Mouse (Mus musculus): ENCODE results near the gene Slc44a1.

Slc44a1 gene

DNA sequence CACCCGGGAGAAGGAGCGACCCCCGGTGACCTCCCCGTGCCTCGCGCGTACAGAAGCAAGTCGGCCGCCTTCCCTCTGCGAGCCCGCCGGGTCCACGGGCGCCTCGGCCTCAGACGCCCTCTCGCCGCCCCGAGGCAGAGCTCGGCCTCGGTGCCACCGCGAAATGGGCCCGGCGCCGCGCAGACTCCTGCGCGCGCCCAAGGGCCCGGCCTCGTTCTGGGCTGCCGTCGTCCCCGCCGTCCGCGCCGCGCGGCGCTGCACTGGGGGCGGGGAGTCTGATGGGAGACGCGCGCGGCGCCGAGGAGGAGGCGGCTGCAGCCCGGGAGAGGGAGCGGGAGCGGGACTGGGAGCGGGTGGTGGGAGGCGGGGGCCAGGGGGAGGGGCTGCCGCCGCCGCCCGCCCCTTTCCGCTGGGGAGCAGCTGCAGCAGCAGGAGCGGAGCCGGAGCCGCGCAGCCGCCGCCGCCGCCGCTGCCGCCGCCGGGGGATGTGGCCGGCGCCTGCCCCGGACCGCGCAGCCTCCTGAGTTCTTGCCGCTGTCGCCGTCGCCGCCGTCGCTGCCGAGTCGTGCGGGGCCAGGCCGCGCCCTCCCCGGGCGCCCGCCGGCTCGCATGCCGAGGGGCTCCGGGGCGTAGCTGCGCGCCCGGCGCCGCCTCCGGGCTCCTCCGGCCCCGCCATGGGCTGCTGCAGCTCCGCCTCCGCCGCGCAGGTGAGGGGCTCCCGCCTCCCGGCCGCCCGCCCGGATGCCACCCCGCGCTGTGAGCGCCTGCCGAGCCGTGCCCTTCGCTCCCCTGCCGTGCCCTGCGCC lies at the start of gene Slc44a1:
TSS of gene Slc44a1 (plus strand) at position 404 of the 806 bp plus-strand sequence.
- peak; percentile 89 for DNase-seq (ENCODE audit: low read depth, low spot score)

DNA sequence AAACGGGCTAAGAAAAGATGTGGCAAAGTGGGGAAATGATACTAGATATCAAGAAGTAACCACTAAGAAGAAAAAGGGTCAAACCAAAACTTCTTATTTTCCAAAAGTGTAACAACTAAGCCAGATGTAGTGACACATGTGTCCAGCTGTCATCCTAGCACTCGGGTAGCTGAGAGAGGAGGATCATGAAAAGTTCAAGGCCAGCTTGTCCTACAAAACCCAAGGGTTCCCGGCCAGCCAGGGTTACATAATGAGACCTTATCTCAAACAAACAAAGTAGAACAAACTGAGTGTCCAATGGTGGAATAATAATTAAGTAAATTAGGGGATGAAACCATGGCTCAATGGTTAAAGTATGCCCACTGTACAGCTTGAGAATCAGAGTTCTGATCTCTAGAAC lies 45.2 kb upstream of the Slc44a1 start:
- no peak for DNase-seq (ENCODE audit: low read depth, low spot score)

DNA sequence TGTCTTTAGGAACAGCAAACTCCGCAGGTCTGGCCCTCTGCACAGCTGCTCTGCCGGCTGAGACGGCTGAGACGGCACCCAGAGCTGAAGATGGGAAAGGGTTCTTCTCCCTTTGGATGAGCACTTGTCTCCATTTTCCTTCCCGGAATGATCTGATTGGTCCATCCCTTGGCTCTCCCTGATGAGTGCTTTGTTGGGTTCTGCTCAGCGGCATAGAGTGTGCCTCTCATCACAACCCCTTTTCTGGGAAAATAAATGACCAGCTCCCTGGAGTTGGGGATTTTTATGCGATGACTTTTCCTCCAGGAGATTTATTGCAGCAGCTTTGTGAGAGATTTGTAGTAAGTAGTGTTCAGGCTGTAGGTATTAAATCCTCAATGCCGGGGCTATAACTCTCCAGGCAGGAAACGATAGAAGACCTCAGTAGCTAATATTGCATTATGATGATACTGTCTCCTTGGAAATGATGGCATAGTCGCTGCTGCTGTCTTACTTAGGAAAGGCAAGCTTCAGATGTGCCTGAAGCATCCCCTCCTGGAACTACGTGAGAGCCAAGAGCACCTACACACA lies 43.5 kb upstream of the Slc44a1 start:
- DNase-seq (ENCODE audit: low read depth, low spot score), result no peak

DNA sequence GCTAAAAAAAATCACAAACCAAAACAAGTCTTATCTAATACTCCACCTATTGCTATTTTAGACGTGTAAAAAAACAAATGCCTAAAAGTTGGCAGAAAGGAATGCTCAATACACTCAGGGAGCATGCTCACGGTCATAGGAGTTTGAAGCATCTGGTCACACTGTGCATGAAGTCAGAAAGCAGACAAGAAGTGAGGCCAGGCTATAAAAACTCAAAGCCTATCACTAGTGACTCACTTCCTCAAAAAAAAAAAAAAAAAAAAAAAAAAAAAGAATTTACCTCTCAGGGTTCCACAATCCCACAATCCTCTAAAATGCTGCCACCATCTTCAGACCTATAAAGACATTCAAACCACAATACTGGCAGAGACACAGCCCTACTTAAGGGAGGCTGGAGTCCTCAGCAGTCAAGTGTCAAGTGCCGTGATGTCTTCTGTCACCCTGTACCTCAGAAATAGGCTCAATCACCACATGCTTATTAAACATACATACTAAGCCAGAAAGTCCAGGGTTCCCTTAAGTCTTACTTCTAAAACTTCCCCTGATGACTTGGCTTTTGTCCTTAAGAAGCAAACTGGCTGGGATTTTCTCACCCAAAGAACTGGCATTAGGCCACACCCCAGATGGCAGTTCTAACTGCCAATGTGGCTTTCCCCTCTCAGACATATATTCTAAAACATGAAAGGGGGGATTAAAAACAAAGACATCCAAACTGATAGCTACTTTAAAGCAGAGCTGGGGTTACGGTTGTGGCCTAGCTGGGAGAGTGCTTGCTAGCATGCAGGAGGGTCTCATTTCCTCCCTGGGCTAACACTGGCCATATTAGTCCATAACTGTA lies 42.7 kb upstream of the Slc44a1 start:
- DNase-seq (ENCODE audit: low read depth, low spot score), result no peak

DNA sequence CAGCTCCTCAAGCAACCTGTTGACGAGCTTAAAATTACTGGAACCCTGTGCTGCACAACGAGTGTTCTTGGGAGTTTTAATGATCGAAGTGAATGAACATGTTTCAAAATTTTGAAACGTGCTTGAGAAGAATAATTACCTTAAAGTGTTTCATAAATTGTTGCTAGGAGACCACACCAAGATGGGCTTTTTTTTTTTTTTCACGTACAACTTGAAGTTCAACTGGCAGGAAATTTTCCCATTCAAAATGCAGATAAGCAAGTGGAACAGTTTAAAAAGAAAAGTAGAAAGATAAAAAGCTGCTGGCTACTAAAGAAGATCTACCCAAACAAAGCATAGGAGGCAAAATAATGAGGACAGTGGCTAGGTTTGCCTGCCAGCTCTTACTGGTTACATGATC lies 41.7 kb upstream of the Slc44a1 start:
- no peak for DNase-seq (ENCODE audit: low read depth, low spot score)

DNA sequence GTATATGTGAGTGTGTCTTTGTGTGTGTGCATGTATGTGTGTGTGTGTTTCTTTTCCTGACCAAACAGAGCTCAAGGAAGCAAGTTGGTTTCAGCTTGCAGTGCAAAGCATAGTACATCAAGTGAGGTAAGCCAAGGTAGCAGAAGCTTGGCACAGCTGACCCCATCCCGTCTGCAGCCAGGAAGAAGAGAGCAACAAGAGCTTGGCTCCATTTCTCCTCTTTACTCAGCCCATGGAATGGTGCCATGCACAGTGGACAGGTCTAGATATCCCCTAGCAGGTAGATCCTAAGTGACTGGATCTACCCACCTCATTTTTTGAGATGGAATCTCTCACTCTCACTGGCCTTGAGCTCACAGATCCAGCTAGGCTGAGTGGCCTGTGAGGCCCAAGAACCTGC lies 40.8 kb upstream of the Slc44a1 start:
- no peak for DNase-seq (ENCODE audit: low read depth, low spot score)

DNA sequence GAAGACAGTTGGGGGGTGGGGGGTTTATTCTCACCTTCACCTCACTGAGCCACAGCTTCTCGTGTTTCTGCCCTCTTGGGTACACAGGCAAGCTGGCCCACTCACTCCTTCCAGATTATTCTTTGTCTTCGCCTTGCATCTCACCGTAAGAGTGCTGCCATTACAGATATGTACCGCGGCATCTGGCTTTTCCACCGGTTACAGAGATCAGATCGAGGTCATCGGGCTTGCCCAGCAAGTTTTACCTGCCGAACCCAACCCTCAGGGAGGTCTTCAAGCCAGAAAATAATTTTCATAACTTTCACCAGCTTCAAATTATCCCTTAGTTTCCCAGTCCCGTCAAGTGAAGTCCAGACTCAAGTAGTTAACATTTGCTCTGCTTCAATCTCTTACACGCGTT lies 36.8 kb upstream of the Slc44a1 start:
- DNase-seq (ENCODE audit: low read depth, low spot score), result no peak

DNA sequence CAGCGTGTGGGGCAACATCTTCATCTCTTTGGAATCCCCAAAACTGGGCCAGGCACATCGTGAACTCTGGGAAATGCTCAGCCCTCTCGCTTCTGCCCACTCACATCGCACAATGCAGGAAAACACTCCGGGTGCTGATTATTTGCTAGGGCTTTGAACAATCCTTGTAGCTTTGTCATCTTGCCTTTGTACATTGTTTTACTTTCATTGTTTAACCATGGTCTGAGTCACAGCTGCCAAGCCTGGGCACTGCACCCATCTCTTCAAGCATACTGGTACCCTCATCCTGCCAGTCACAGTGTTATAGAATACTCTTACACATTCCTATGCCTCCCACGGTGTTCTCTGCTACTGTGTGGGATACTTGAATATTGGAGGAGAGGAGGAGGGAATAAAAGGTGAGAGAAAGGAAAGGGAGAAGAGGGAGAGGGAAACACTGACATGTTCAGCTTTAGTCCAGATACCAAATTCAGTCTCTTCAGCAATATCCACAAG lies 35.7 kb upstream of the Slc44a1 start:
- DNase-seq (ENCODE audit: low read depth, low spot score), result no peak

DNA sequence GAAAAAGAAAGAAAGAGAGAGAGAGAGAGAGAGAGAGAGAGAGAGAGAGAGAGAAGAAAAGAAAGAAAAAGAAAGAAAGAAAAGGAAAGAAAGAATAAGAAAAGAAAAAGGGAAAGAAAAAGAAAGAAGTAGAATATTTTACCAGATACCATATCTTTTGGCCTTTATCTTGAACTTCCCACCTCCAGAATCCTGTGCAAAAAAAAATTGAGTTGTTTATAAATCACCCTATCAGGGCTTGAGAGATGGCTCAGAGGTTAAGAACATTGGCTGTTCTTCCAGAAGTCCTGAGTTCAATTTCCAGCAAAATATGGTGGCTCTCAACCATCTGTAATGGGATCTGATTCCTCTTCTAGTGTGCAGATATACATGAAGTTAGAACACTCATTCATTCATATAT lies 33.3 kb upstream of the Slc44a1 start:
- DNase-seq (ENCODE audit: low read depth, low spot score), result no peak

DNA sequence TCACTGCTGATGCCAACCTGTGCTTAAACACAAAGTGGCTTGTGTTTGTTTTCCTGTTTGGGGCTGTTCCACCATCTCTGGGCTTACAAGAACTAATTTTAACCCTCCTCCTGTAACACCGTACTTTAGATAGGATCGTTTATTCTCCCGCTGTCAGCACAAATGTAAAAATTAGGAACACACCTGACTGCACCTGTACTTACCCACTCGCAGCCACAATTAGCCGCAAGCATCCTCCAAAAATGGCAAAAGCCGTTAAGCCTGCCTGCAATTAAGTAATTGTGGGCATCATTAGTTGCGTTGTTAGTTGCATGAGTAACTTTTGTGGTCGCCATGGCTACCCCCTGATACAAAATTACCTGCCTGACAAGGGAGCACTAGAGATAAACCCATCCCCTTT lies 31.4 kb upstream of the Slc44a1 start:
- no peak for DNase-seq (ENCODE audit: low read depth, low spot score)

DNA sequence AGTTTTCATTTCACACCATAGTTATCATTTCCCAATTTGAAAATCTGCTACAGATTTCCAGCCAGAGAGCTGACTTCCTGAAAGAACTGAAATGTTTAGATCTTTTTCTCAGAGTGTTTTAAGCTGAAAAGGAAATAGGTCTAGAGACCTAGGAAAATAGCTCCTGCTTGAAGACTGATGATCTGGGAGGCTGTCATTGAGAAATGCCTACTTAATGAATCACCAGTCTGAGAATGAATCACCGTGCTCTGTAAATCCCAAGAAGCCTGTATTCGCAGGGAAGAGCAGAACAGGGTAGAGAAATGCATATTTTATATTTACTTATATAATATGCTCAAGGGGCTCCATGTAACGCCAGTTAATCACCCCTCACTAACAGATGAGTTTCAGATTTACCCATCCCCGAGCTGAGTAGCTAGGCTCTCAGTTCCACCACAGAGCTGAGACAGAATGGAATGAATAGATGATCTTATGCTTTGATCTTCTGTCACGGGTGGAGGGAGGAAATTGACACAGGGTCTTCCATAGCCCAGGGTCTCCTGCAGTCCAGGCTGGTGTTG lies 30.6 kb upstream of the Slc44a1 start:
- DNase-seq (ENCODE audit: low read depth, low spot score), result no peak

DNA sequence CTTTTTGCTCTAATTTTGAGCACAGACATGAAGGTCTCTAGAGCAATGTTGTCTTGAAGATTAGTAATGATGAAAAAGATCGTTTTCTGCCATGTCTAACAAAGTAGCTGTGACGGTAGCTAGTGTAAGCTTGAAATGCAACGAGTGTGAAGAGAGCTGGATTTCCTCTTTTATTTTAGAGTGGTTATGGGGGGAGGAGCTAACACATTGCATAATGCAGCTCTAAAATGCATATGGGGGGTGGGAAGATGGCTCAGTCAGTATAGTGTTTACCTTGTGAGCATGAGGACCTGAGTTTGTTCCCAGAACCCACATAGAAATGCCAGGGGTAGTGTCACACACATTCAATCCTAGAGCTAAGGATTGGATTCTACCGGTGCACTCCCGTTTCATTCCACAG lies 29.5 kb upstream of the Slc44a1 start:
- no peak for DNase-seq (ENCODE audit: low read depth, low spot score)

DNA sequence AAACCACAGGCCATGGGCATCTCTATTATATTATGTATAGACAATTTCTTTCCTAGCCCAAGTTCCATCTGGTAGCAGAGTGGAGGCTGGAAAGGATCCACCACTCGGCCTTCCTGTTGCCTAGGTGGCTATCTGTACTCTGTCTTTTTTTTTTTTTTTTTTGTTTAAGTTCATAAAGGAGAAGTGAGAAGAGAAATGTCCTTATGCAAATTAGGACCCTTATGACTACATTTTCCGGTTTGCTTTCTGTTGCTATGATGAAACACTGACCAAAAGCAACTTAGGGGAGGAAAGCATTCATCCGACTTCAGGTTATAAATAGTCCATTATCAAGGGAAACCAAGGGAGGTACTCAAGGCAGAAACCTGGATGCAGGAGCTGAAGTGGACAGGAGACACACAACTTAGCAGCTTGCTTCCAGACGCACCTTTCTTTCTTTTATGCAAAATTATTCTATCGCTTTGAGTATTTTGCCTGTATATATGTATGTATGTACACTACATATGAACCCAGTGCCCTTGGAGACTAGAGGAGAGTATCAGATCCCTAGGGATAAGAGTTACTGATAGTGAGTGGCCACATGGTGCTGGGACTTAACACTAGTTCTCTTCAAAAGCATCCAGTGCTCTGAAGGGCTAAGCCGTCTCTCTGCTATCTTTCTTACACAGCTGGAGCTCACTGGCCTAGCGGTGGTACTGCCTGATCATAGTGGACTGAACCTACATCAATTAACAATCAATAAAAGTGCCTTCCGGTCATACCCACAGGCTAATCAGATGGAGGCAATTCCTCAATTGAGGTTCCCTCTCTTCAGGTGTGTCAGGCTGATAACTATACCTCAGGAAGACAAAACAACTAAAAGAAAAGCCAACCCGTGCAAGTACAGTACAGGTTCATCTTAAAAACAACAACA lies 28.0 kb upstream of the Slc44a1 start:
- DNase-seq (ENCODE audit: low read depth, low spot score), result no peak

DNA sequence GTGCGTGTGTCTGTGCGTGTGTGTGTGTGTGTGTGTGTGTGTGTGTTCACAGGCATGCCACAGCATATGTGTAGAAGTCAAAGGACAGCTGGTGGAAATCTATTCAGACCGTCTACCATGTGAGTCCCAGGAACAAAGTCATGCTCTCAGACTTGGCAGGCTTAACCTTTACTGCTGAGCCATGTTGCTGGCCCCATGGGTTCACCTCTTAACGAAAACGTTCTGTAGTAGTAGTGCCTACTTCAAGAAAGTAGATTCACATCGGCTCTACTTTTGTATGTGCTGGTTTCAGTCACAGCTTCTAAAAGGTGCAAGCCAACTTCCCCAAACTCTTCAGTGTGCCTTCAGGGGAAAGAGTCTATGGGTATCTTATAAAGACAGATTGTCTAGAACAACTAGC lies 27.2 kb upstream of the Slc44a1 start:
- no peak for DNase-seq (ENCODE audit: low read depth, low spot score)

DNA sequence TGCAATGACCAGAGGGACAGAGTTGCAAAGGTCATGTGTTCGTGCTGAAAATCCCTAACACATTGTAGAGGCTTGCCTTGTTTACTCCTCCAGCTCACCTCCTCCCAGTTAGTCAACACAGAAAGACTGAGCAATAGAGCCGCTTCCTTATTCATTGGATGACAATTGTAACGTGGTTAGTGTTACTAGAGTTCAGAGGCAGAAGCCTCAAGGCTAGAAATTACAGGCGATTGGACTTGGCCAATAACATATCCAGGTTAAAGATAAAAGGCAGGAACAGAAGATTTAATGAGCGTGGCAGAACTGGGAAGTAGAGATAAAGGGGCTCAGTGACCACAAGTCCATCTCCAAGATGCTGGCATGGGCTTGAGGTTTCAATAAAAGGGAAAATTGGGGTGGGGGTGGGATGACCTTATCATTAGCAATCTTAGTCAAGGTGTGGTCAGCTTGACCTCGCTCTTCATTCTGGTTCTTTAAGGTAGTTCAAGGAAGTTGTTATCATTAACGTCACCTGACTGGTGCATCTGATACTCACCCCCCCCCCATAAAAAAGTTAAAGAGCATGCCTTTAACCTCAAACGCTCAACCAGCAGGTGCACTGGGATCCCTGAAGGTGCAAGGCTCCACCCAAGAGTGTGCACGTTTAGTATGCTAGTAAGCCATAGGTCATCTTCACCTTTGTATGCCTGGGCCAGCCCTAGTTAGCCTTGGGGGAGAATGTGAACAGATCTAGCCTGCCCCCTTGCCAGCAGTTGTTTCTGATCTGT lies 26.0 kb upstream of the Slc44a1 start:
- DNase-seq (ENCODE audit: low read depth, low spot score), result no peak

DNA sequence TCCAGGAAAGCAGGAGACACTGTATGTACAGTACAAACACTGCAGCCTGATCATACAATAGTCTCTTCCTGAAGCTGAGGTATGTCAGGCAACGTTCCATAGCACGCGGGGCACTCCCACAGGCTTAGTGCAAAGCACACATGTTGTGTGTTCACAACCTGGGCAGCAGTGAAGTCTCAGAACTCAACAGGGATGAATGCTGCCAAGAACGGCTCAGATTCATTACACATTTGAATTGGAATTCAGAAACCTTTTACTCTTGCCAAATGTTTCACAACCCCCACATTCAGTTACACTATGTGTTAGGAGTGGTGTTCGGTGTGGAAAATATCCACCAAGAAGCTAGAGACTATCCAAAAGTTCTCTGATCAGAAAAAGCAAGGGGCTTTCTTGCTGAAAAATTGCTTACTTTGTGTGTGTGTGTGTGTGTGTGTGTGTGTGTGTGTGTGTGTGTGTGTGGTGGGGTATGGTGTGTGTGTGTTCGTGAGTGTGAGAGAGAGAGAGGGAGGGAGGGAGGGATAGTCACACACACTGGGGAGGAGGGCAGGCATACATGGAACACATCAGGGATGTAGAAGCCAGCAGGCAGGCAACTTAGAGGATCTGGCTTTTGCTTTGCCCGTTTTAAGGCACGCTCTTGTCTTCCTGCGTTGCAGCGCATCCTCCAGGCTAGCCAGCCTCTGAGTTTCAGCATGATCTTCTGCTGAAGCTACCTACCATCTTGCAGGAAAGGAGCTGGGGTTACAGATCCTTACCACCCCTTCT lies 24.2 kb upstream of the Slc44a1 start:
- DNase-seq (ENCODE audit: low read depth, low spot score), result no peak

DNA sequence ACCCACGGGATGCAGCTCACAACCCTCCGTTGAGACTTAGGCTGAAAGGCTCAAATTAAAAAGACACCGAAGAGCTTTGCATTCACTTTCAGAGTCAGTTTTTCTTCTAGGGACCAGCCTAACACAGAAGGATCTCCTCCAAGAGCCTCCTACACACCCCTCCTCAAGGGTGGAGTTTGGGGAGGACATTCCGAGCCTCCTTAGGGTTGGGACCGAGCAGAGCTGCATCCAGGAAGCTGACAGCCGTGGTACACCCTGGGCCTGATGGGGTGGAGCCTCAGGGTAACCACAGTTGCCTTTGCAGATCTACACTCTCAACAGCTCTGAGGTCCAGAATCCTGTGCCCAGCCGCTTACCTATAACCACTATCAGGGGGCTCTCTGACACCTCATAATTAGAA lies 23.3 kb upstream of the Slc44a1 start:
- DNase-seq (ENCODE audit: low read depth, low spot score), result no peak

DNA sequence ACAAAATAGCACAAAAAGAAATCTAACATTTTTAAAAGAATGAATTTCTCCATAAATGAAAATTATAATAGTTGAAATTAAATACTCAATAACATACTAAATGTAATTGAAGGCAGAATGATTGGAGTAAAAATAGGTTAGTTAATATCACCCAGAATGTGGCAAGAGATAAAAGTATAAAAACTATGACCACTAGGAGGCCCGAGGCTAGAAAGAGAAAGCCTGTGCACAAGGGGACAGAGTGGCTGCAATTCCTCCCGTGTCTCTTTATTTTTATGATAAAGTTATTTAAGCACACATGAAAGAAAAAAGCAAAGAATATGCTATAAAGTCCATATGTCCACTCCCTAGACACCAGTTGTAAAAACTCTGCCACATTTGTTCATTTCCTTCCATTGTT lies 17.4 kb upstream of the Slc44a1 start:
- no peak for DNase-seq (ENCODE audit: low read depth, low spot score)

DNA sequence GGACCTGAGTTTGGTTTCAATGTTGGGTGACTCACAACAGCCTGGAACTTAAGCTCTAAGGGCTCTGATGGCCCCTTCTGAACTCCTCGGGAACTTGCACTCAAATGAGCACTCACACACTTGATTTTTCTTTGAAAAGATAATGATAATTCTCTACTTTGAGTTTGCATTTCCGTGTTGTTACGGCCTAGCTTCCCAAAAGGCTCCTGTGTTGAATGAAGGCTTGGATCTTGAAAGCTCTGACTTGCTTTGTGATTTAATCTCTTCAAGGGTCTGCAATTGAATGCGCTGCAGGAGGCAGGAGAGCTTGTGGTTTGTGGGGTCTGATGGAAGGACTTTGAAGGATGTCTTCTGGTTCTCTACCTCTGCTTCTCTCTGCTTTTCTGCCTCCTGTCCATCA lies 13.1 kb upstream of the Slc44a1 start:
- DNase-seq (ENCODE audit: low read depth, low spot score), result no peak

DNA sequence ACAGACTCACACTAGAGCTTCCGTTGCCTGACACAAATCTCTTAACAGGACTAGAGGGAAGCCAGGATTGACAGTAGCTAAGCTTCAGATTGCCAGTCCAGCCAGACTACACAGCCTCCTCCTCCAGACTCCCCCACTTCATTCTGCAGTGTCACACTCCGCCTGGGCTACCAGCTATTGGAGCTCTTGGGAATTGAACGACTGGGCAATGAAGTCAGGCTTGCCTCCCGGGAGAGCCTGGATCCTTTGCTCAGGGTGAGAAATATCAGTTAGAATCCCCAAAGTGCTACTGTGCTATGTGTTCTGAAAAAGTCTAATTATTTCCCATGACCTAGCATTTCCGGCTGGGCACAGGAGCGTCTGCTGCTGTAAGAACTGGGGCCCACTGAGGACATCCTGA lies 9.7 kb upstream of the Slc44a1 start:
- DNase-seq (ENCODE audit: low read depth, low spot score), result no peak
